ENCODE assay signal across 8 mouse cellular contexts in genomic region chr7:16507284-16507683, GRCm38 (mm10). TPM values are rescaled to one million over a fixed set of nuclear protein-coding genes. Genes with fewer than 3 reads are reported as not detected.
DNase-seq lines count a peak whose midpoint lies in the region; ATAC-seq and TF ChIP-seq lines count a peak whose summit lies in the region.
"Had no signal": no experiment of that assay in that cellular context is flagged by ENCODE, and none has a peak within 500 bp of the region (broad histone marks: within the 10 kb centered on the region; RNA-seq: fewer than 3 reads in every experiment).

No protein-coding gene starts in this region.

- TF ChIP-seq CTCF in MEL (IDR thresholded peaks at IDR 0.05 in 2 of 3, conservative IDR thresholded peaks at IDR 0.05 in 1 of 3; ENCODE audit: control insufficient read depth in 1 of 3, insufficient read depth in 1 of 3, low read depth in 2 of 3, low read length in 3 of 3, poor library complexity in 1 of 3, severe bottlenecking in 1 of 3): peak; percentile 85 to 87 (median 85)
- TF ChIP-seq CTCF in bone marrow macrophage, adult 2 months (IDR thresholded peaks at IDR 0.05; ENCODE audit: low read depth, low read length): peak; percentile 67

- no peaks in the 10 kb centered on the region for H3K9me3 ChIP-seq in MEL (replicated peaks; ENCODE audit: insufficient read depth, low read length)
- H3K9me3 ChIP-seq in liver, embryonic 13.5 days (replicated peaks): no peaks in the 10 kb centered on the region
- H3K9me3 ChIP-seq: heart, embryonic 13.5 days had no signal

- no peaks in the 10 kb centered on the region for H3K4me1 ChIP-seq in MEL (ENCODE audit: control insufficient read depth in 1 of 2, insufficient read depth in 2 of 2, low read length in 2 of 2)
- 0 out of 2 replicates have a peak, but pooled peaks cover 2% of the 10 kb centered on the region for H3K4me1 ChIP-seq in bone marrow macrophage, adult 2 months (ENCODE audit: control insufficient read depth, insufficient read depth, low read length)
- H3K4me1 ChIP-seq in liver, embryonic 13.5 days (replicated peaks): peaks cover 9% of the 10 kb centered on the region; the same call in 1 of the 2 replicates

- no peak overlapping the region for H3K27ac ChIP-seq in MEL (ENCODE audit: control insufficient read depth, low read depth, low read length)
- no peak overlapping the region for H3K27ac ChIP-seq in bone marrow macrophage, adult 2 months (ENCODE audit: insufficient read depth, low read depth, low read length)
- H3K27ac ChIP-seq in liver, embryonic 13.5 days: no peak overlapping the region
- H3K27ac ChIP-seq: heart, embryonic 13.5 days had no signal

- 7% methylated on average over 3 of the region's 3 CpGs for WGBS in liver, embryonic 13.5 days (ENCODE audit: insufficient replicate concordance)

- no peak for TF ChIP-seq EP300 in MEL (IDR thresholded peaks at IDR 0.05; ENCODE audit: low read depth in 1 of 2, low read length in 2 of 2)

- TF ChIP-seq RAD21 in MEL (IDR thresholded peaks at IDR 0.05; ENCODE audit: low read depth, low read length): peak; percentile 60

- no peaks in the 10 kb centered on the region for H3K27me3 ChIP-seq in MEL (ENCODE audit: control insufficient read depth in 1 of 2, insufficient read depth in 2 of 2, low read length in 2 of 2)
- H3K27me3 ChIP-seq in liver, embryonic 13.5 days: no peaks in the 10 kb centered on the region
- H3K27me3 ChIP-seq: heart, embryonic 13.5 days had no signal

- H3K36me3 ChIP-seq in MEL (ENCODE audit: control insufficient read depth in 1 of 2, insufficient read depth in 2 of 2, low read length in 2 of 2): peaks cover 0 to 6% of the 10 kb centered on the region in 2 experiments; a peak in 2 of 4 replicates
- peaks cover 14% of the 10 kb centered on the region; the same call in 1 of the 2 replicates for H3K36me3 ChIP-seq in liver, embryonic 13.5 days

- no peak overlapping the region for H3K9ac ChIP-seq in MEL (ENCODE audit: control insufficient read depth, low read depth, low read length, poor library complexity, severe bottlenecking)
- no peak overlapping the region for H3K9ac ChIP-seq in liver, embryonic 13.5 days
- H3K9ac ChIP-seq: heart, embryonic 13.5 days had no signal

- ATAC-seq in granulocyte monocyte progenitor cell, adult 5-6 weeks (replicated peaks; ENCODE audit: poor library complexity, severe bottlenecking): peak; percentile 68
- no peak for ATAC-seq in liver, embryonic 13.5 days (ENCODE audit: low read depth)

- no peak overlapping the region for H3K4me3 ChIP-seq in MEL (ENCODE audit: control insufficient read depth in 1 of 2, insufficient read depth in 1 of 2, low read depth in 2 of 2, low read length in 2 of 2)
- H3K4me3 ChIP-seq in bone marrow macrophage, adult 2 months (ENCODE audit: insufficient read depth, low read length): no peak overlapping the region
- H3K4me3 ChIP-seq in liver, embryonic 13.5 days (replicated peaks): no peak overlapping the region
- H3K4me3 ChIP-seq: heart, embryonic 13.5 days had no signal

- no peak overlapping the region for H3K4me2 ChIP-seq in liver, embryonic 13.5 days
- H3K4me2 ChIP-seq: heart, embryonic 13.5 days had no signal

- H3K79me2 ChIP-seq in MEL (ENCODE audit: control insufficient read depth, insufficient read depth, low read length, poor library complexity): no peaks in the 10 kb centered on the region

- intact Hi-C loops in left cerebral cortex, postnatal 4 days (cut with DNase I): no loop called here

- peak; percentile 46 for DNase-seq in left cerebral cortex, postnatal 4 days
- no peak for DNase-seq in left cerebral cortex, adult 8-10 months (ENCODE audit: low spot score in 2 of 2)
- peak; percentile 71 for DNase-seq in MEL (ENCODE audit: low read depth, low spot score)
- peak; percentile 15 for DNase-seq in liver, embryonic 13.5 days
- DNase-seq in spleen, postnatal 10 days (ENCODE audit: low spot score in 2 of 2): peak; percentile 39 to 78

- no peak for TF ChIP-seq POLR2A in MEL (IDR thresholded peaks at IDR 0.05; ENCODE audit: control insufficient read depth in 1 of 2, insufficient read depth in 1 of 2, low read depth in 1 of 2, low read length in 2 of 2, poor library complexity in 1 of 2)
- TF ChIP-seq POLR2A in bone marrow macrophage, adult 2 months (IDR thresholded peaks at IDR 0.05; ENCODE audit: borderline replicate concordance, low read depth, low read length): no peak

TF ChIP-seq in MEL, 35 proteins besides CTCF, POLR2A, EP300 and RAD21:
- 0 out of 2 replicates have a peak, but pooled peaks have one; percentile 30 for TF ChIP-seq SIN3A (IDR thresholded peaks at IDR 0.05; ENCODE audit: low read length)
- TF ChIP-seq RCOR1 (IDR thresholded peaks at IDR 0.05; ENCODE audit: low read depth, low read length): no peak
- no peak for TF ChIP-seq ZNF384 (IDR thresholded peaks at IDR 0.05; ENCODE audit: low read depth, low read length)
- TF ChIP-seq TAL1 (IDR thresholded peaks at IDR 0.05; ENCODE audit: low read length): no peak
- peak; percentile 56 for TF ChIP-seq ZC3H11A (IDR thresholded peaks at IDR 0.05; ENCODE audit: low read depth, low read length)
- TF ChIP-seq HCFC1 (IDR thresholded peaks at IDR 0.05; ENCODE audit: low read depth, low read length): 0 out of 2 replicates have a peak, but pooled peaks have one; percentile 16
- TF ChIP-seq TCF12 (IDR thresholded peaks at IDR 0.05; ENCODE audit: low read depth, low read length): no peak
- no peak for TF ChIP-seq CHD1 (IDR thresholded peaks at IDR 0.05; ENCODE audit: low read depth, low read length)
- no peak for TF ChIP-seq POLR2AphosphoS2 (IDR thresholded peaks at IDR 0.05; ENCODE audit: low read length)
- no peak for TF ChIP-seq TBP (IDR thresholded peaks at IDR 0.05; ENCODE audit: low read depth, low read length)
- no peak for TF ChIP-seq E2F4 (IDR thresholded peaks at IDR 0.05; ENCODE audit: borderline replicate concordance, low read depth, low read length)
- no peak for TF ChIP-seq MAZ (IDR thresholded peaks at IDR 0.05; ENCODE audit: low read depth, low read length)
- TF ChIP-seq USF2 (IDR thresholded peaks at IDR 0.05; ENCODE audit: borderline replicate concordance in 1 of 2, insufficient read depth in 1 of 2, low read depth in 1 of 2, low read length in 2 of 2): no peak
- TF ChIP-seq NRF1 (IDR thresholded peaks at IDR 0.05; ENCODE audit: insufficient read depth, low read depth, low read length, poor library complexity, severe bottlenecking): no peak
- peak; percentile 81 for TF ChIP-seq SMC3 (IDR thresholded peaks at IDR 0.05; ENCODE audit: low read depth, low read length)
- TF ChIP-seq GABPA (IDR thresholded peaks at IDR 0.05; ENCODE audit: low read depth, low read length): no peak
- TF ChIP-seq KAT2A (conservative IDR thresholded peaks at IDR 0.05; ENCODE audit: low read depth, low read length): no peak
- TF ChIP-seq ETS1 (IDR thresholded peaks at IDR 0.05; ENCODE audit: low read depth, low read length): no peak
- no peak for TF ChIP-seq MXI1 (IDR thresholded peaks at IDR 0.05; ENCODE audit: low read depth, low read length)
- no peak for TF ChIP-seq UBTF (IDR thresholded peaks at IDR 0.05; ENCODE audit: borderline replicate concordance, insufficient read depth, low read depth, low read length)
- TF ChIP-seq MYC (IDR thresholded peaks at IDR 0.05; ENCODE audit: low read depth, low read length): no peak
- TF ChIP-seq POLR2AphosphoS5 (IDR thresholded peaks at IDR 0.05; ENCODE audit: borderline replicate concordance, low read depth, low read length): no peak
- TF ChIP-seq MAFK (IDR thresholded peaks at IDR 0.05; ENCODE audit: borderline replicate concordance, low read depth, low read length): no peak
- no peak for TF ChIP-seq CHD2 (IDR thresholded peaks at IDR 0.05; ENCODE audit: low read length)
- TF ChIP-seq MAX (IDR thresholded peaks at IDR 0.05; ENCODE audit: low read length): no peak

RNA-seq across cellular contexts. Expression of gene Npas1, which starts 29.8 kb away (rescaled TPM):
- 10 to 100 TPM; 22.8 to 24.6 TPM for total RNA-seq in left cerebral cortex, postnatal 4 days (2021)
- 10 to 100 TPM in 2 of 4 experiments, 1 to 10 TPM in 2; 8.8 to 10.4 (median 9.9) TPM for total RNA-seq in left cerebral cortex, adult 8-10 months (2022)
- total RNA-seq in MEL (2012; rRNA removed): 0.08 and 0.16 TPM in 2 replicates
- polyA plus RNA-seq in MEL (2012; ENCODE audit: insufficient read depth in 1 of 2, insufficient read length in 2 of 2, low read depth in 1 of 2, low replicate concordance in 2 of 2, missing spikeins in 1 of 2): 1 to 10 TPM in 1 of 2 experiments, not detected in 1; 1.3 TPM
- polyA plus RNA-seq in bone marrow macrophage, adult 2 months (2012; ENCODE audit: insufficient read depth, insufficient read length, missing spikeins): not detected in 2 replicates
- total RNA-seq in granulocyte monocyte progenitor cell, adult 5-6 weeks (2014; fragmentation: Nextera tagmentation): not detected in 2 replicates
- total RNA-seq in granulocyte monocyte progenitor cell, adult 5-6 weeks (2017): not detected in 2 replicates
- 0.13 and 0.16 TPM in 2 replicates for polyA plus RNA-seq in liver, embryonic 13.5 days (2015; fragmentation: Nextera tagmentation; extraction: Ambion mirVana)

RNA-seq across cellular contexts. Expression of gene Tmem160, which starts 54.7 kb away (rescaled TPM):
- 10 to 100 TPM; 61.8 to 66.8 TPM for total RNA-seq in left cerebral cortex, postnatal 4 days (2021)
- total RNA-seq in left cerebral cortex, adult 8-10 months (2022): 10 to 100 TPM; 53.3 to 81.3 (median 69.6) TPM
- total RNA-seq in MEL (2012; rRNA removed): 90.1 and 90.8 TPM in 2 replicates
- polyA plus RNA-seq in MEL (2012; ENCODE audit: insufficient read depth in 1 of 2, insufficient read length in 2 of 2, low read depth in 1 of 2, low replicate concordance in 2 of 2, missing spikeins in 1 of 2): 10 to 100 TPM in 1 of 2 experiments, not detected in 1; 73.3 TPM
- 43.4 and 51.6 TPM in 2 replicates for polyA plus RNA-seq in bone marrow macrophage, adult 2 months (2012; ENCODE audit: insufficient read depth, insufficient read length, missing spikeins)
- 27.5 and 71.6 TPM in 2 replicates for total RNA-seq in granulocyte monocyte progenitor cell, adult 5-6 weeks (2014; fragmentation: Nextera tagmentation)
- 17.2 and 26.2 TPM in 2 replicates for total RNA-seq in granulocyte monocyte progenitor cell, adult 5-6 weeks (2017)
- 30.0 and 35.4 TPM in 2 replicates for polyA plus RNA-seq in liver, embryonic 13.5 days (2015; fragmentation: Nextera tagmentation; extraction: Ambion mirVana)

Comparison
In these comparisons a context has a peak if more than half of its experiments do, and no peak if none do; other contexts are left out.
1. DNase-seq: peak in left cerebral cortex, postnatal 4 days (single experiment), MEL (single experiment), liver, embryonic 13.5 days (single experiment) and spleen, postnatal 10 days (2 of 2); none in left cerebral cortex, adult 8-10 months (0 of 2).